Mouse (Mus musculus) WW6 (cell line): Measurements from ENCODE around the gene Fryl.

Source experiments
- DNase-seq: peaks from one replicate; pipeline ENCODE4 v3.0.0-alpha.2; 2013; ENCODE audit warnings: low read depth, low spot score

Gene Fryl

GRCm38 (mm10) chr5:73256352-73257065 lies at the start of gene Fryl:
TSS of gene Fryl (minus strand) at chr5:73256619.
- DNase-seq, result peak; percentile 90

- no peak for DNase-seq
Observed at GRCm38 (mm10) chr5:73304507-73304906, 48.1 kb upstream of the Fryl start.

GRCm38 (mm10) chr5:73301601-73302307 lies 45.3 kb upstream of the Fryl start:
- no peak for DNase-seq

- DNase-seq, result no peak
Observed at GRCm38 (mm10) chr5:73295916-73296315, 39.5 kb upstream of the Fryl start.

GRCm38 (mm10) chr5:73295016-73295415 lies 38.6 kb upstream of the Fryl start:
- no peak for DNase-seq

GRCm38 (mm10) chr5:73293458-73293827 lies 37.0 kb upstream of the Fryl start:
- DNase-seq, result no peak

- peak; percentile 90 for DNase-seq
Observed at GRCm38 (mm10) chr5:73292502-73293457, 36.4 kb upstream of the Fryl start, which contains the start of gene Ociad1. TSS of gene Ociad1 (plus strand) at chr5:73292784.

GRCm38 (mm10) chr5:73289900-73290299 lies 33.5 kb upstream of the Fryl start:
- DNase-seq, result no peak

GRCm38 (mm10) chr5:73286603-73287002 lies 30.2 kb upstream of the Fryl start:
- no peak for DNase-seq

- no peak for DNase-seq
Observed at GRCm38 (mm10) chr5:73285470-73285978, 29.1 kb upstream of the Fryl start.

- no peak for DNase-seq
Observed at GRCm38 (mm10) chr5:73284046-73284445, 27.6 kb upstream of the Fryl start.

- no peak for DNase-seq
Observed at GRCm38 (mm10) chr5:73280567-73280850, 24.1 kb upstream of the Fryl start.

GRCm38 (mm10) chr5:73279732-73280566 lies 23.5 kb upstream of the Fryl start:
- DNase-seq, result no peak

- no peak for DNase-seq
Observed at GRCm38 (mm10) chr5:73279190-73279589, 22.8 kb upstream of the Fryl start.

- DNase-seq, result no peak
Observed at GRCm38 (mm10) chr5:73274941-73275340, 18.5 kb upstream of the Fryl start.

- DNase-seq, result no peak
Observed at GRCm38 (mm10) chr5:73273171-73273570, 16.8 kb upstream of the Fryl start.

- DNase-seq, result no peak
Observed at GRCm38 (mm10) chr5:73270612-73271011, 14.2 kb upstream of the Fryl start.

GRCm38 (mm10) chr5:73268636-73269213 lies 12.3 kb upstream of the Fryl start:
- no peak for DNase-seq

- DNase-seq, result no peak
Observed at GRCm38 (mm10) chr5:73265460-73265859, 9.0 kb upstream of the Fryl start.

- no peak for DNase-seq
Observed at GRCm38 (mm10) chr5:73264122-73264521, 7.7 kb upstream of the Fryl start.

GRCm38 (mm10) chr5:73257723-73258122 lies 1.3 kb upstream of the Fryl start:
- DNase-seq, result no peak
